Mouse (Mus musculus): ENCODE measurements around the gene Mef2d. TPM values are rescaled to one million over a fixed set of nuclear protein-coding genes. Genes with fewer than 3 reads are reported as not detected.
"Not testable (repeated sequence)": the region's sequence is repeated elsewhere in the genome, so short reads cannot be mapped to it uniquely, and the experiment has no call there.

Mef2d gene
- total RNA-seq, 2 experiments from 2014 or later, result 19.8 to 38.2 TPM

DNA sequence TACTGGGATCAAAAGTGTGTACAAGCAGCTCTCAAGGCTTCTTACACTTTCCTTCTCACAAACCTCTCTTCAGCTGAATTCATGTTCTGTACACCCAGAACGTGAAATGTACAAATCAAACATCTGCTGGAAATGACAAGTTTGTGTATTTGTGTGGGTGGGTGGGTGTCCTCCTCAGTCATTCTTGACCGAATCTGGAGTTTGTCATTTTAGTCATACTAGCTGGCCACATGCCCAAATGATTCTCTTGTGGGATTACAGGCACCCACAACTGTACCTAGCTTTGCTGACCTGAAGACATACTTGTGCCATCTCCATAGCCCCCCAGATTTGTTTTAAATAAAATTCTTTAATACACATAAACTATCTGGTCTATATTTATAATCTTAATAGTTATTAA, 32.7 kb downstream of the Mef2d start:
- no peak for ATAC-seq (replicated peaks; ENCODE audit: low FRiP score, poor library complexity, severe bottlenecking)

- ATAC-seq (replicated peaks; ENCODE audit: low FRiP score, poor library complexity, severe bottlenecking), result no peak
These were observed 34.9 kb downstream of the Mef2d start for GRCm38 (mm10) chr3:88177106-88177505.

DNA sequence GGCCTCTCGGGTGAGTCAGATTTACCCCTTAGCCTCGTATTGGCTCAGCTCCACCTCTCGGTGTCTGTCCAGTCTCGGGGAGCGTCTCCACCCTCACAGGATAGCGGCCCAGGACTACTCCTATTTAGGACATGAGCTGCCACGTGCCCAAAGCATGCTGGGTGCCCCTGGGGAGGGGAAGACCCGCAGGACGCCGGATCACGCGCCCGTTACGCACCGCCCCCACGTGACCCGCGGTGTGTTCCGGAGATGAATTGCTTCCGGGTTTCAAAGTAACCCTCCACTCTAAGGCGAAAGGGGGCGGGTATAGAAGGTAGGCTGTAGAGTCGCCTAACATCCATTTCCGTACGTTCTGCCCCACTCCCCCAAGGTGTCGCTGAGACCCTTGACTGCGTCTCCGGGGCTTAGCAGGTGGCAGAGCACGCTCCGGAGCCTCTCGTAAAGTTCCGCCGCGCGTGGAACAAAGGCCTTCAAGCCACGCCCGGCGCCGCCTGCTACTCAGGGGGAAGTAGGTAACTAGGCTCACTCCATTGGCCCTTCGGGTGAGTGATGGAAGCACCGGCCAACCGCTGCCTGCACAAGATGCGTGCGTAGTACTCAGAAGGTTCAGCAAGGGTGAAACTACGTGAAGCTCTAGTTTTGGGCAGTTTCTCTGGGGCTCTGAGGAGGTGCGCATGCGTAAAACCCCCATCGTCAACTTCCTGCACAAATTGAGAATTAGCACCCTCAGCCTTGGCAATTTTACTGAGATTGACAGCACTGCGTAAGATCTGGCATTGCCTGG, 35.6 kb downstream of the Mef2d start:
- ATAC-seq (replicated peaks; ENCODE audit: low FRiP score, poor library complexity, severe bottlenecking), result peak; percentile 97

GRCm38 (mm10) chr3:88178346-88178733, 36.2 kb downstream of the Mef2d start:
- not testable (repeated sequence) for ATAC-seq (replicated peaks; ENCODE audit: low FRiP score, poor library complexity, severe bottlenecking)

- no peak for ATAC-seq (replicated peaks; ENCODE audit: low FRiP score, poor library complexity, severe bottlenecking)
These were observed 36.8 kb downstream of the Mef2d start for GRCm38 (mm10) chr3:88178986-88179385.

DNA sequence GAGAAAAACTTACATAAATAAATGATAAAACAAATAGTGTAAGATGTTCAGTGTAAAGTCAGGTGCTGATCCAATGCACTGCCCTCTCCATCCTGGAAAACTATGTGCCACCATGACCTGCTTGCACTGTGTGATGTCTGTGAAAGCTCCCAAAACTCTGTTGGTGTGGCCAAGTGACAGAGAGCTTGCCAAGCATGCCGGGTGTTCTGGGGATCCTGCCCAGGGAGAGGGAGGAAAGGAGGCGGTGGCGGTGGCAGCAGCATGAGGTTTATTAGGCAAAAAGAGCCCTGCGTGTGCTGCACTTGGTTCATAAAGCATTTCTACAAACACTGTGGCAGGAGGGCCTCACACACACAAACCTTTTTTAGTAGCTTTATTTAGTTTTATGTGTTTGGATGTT, 39.2 kb downstream of the Mef2d start:
- no peak for ATAC-seq (replicated peaks; ENCODE audit: low FRiP score, poor library complexity, severe bottlenecking)

- ATAC-seq (replicated peaks; ENCODE audit: low FRiP score, poor library complexity, severe bottlenecking), result no peak
These were observed 44.3 kb downstream of the Mef2d start for GRCm38 (mm10) chr3:88186424-88186823.

- no peak for ATAC-seq (replicated peaks; ENCODE audit: low FRiP score, poor library complexity, severe bottlenecking)
These were observed 49.0 kb downstream of the Mef2d start for GRCm38 (mm10) chr3:88191146-88191545.

DNA sequence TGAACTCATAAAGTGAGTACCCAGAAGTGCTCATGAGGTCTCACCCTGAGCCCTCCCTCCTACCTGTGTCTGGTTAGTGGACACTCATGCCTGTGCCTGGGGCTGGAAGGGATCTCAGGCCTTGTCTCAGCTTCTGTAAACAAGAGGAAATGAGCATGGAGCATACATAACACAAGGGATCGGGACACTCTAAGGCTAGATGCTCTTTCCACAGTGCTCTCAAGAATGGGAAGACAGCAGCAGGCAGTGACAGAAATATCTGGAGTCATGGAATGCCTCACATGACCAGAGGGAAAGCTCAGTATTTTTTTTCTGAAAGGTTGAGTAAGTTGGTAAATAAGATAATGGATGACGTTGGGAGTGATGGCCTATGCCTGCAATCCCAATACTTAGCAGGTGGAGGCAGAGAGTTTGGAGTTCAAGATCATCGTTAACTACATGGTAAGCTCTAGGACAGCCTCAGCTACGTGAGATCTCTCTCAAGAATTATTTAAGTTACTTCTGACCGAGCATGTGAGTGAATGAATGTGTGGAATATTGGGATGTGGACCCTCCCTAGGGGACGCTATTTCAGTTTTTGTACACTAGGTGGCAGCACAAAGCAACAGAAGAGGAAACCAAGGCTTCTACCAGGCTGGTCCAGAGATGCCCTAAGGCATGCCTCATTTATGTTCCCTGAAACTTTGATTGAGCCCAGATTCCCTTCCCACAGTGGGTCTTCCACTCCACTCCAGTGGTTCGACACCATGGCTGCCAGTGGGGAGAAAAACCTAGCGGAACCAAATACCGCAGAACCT, 49.8 kb downstream of the Mef2d start:
- peak; percentile 65 for ATAC-seq (replicated peaks; ENCODE audit: low FRiP score, poor library complexity, severe bottlenecking)

DNA sequence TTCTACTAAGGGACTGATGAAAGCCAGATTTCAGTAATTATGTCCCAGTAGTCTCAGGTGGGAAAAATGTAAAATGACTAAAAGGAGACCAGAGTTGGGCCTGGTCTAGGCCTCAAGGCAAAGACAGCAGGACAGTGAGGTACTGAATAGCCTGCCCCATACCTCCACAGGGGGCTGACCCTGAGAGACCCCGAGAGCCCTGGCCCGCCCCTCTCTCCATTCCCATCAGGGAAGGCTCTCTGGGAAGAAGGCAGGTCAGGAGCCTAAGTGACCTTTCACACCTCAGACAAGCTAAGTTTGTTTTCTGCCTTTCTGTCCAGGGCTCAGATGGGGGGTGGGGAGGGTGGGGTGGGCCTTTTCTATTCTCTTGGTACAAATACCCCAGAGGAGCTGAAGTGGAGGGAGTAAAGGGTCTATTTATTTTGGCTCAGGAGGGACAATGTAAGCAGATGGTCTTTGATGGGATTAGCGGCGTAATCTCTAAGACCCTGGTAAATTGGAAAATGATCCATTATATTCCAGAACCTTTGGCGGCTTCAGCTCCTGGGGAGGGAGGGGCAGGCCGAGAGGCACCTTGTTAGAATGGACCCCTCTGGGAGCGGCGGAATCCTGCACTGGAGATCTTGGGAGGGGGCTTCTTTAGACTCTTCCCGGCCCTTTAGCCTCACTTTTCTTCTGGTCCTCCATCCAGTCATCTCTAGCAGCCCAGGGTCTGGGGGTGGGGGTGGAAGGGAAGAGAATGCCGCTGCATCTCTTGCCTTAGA, 55.8 kb downstream of the Mef2d start:
- no peak for ATAC-seq (replicated peaks; ENCODE audit: low FRiP score, poor library complexity, severe bottlenecking)

DNA sequence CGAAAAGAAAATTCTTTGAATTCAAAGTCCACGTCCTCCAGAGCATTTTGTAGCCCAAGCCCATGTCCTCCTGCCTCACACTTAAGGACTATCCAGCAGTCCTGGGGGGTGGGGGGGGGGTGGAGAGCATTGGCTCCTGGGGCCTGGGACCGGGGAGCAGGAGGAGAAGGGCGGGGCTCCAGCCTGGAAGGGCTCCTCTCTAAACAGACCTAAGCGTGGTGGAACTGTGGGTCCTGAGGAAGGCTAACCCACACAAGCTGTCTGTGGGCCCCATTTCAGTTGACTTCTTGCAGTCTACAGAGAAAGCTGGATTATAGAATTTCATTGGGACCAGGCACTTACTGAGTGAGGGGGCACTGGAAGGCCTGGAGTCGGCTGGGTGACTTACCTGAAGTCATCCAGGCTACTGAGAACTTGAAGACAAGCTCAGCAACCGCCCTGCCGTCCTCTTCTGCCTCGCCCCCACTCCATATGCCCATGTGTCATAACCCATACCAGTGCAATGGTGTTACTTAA, 56.4 kb downstream of the Mef2d start:
- ATAC-seq (replicated peaks; ENCODE audit: low FRiP score, poor library complexity, severe bottlenecking), result no peak

GRCm38 (mm10) chr3:88199541-88200110, 57.5 kb downstream of the Mef2d start:
- no peak for ATAC-seq (replicated peaks; ENCODE audit: low FRiP score, poor library complexity, severe bottlenecking)

- no peak for ATAC-seq (replicated peaks; ENCODE audit: low FRiP score, poor library complexity, severe bottlenecking)
These were observed 58.2 kb downstream of the Mef2d start for GRCm38 (mm10) chr3:88200161-88200971.

DNA sequence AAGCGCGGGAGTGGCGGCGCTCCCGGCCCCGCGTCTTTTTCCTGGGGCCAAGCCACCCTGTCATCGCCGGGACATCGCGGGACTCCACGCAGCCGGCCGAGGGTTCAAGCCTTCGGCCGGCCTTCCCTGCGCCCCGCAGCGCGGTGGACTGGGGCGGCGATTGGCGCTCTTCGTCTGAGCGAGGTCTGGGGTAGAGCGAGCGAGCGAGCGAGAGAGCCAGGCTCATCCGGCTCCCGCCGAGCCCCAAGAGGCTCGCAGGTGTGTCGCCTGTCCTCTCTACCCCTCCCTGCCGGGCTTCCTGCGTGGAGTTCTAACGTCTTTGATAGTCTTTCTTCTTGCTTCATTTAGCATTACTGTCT, 58.8 kb downstream of the Mef2d start:
- no peak for ATAC-seq (replicated peaks; ENCODE audit: low FRiP score, poor library complexity, severe bottlenecking)

DNA sequence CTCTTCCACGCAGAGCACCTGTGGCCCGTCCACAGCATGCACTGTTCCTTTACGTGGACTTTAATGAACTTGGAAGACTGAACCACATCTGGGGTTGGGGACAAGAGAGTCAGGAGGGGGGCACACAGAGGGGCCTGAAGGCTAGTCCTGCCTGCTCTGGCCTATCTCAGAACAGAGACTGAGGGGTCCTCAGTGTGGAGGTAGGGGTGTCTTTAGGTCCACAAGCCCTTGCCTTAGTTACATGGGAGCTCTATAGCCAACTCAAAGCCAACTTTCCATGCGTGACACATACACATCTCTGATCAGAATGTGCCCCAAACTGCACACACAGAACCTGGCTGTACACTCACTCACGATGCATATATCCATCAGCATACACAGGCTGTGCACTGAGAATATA, 59.5 kb downstream of the Mef2d start:
- no peak for ATAC-seq (replicated peaks; ENCODE audit: low FRiP score, poor library complexity, severe bottlenecking)

GRCm38 (mm10) chr3:88202986-88203385, 60.8 kb downstream of the Mef2d start:
- ATAC-seq (replicated peaks; ENCODE audit: low FRiP score, poor library complexity, severe bottlenecking), result no peak

DNA sequence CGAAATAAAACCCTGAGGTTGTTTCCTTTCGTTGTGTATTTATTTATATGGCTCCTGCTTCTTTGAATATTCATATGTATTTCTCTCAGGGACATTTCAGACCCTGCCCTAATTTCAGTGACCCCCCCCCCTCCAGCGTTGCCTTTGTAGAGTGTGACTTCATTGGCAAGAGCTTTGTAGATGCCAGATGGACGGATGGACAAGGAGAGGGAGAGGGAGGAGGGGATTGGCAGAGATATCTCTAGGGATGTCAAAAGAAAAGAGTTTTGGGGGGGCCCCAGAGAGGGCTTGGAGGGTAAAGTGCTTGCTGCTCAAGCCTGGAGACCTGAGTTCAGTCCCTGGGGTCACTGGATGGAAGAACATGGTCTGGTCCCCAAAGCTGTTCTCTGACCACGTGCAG, 61.3 kb downstream of the Mef2d start:
- ATAC-seq (replicated peaks; ENCODE audit: low FRiP score, poor library complexity, severe bottlenecking), result no peak

DNA sequence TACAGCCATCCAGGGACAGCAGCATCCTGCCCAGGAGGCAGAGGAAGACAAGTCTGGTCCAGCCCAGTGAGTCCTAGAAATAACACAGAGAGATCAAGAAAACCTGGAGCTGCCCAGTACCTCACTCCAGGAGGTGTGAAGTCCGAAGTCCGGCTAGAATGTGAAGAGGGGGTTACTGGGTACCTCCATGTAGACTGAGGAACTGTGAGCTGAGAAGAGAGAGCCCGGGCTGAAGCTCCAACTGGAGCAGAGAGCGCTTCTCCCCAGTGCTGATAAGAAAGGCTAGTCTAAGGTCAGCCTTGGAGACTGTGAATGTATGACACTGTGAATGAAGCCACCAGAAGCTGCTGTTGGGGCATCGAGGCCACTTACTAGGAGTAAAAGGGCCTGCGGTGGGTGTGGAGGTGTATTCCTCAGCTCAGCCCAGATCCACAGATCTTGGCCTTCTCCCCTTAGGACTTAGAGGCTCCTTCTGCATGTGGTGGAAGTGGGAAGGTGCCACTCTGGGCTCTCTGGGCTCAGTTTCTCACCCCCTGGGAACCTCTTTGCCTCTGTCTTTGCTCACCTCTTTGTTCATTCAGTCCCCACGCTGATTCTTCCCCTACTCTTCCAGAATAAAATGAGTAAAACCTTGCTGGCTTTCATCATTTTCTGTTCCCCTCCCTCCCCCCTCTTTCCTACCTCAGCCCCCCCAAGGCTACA, 62.0 kb downstream of the Mef2d start:
- no peak for ATAC-seq (replicated peaks; ENCODE audit: low FRiP score, poor library complexity, severe bottlenecking)

GRCm38 (mm10) chr3:88204751-88205150, 62.6 kb downstream of the Mef2d start:
- no peak for ATAC-seq (replicated peaks; ENCODE audit: low FRiP score, poor library complexity, severe bottlenecking)

All from erythroblast, adult 5-6 weeks (primary cell).